Mouse (Mus musculus) limb, embryonic 10.5 days (tissue): Measurements from ENCODE around the gene Ramac. TPM values are rescaled to one million over a fixed set of nuclear protein-coding genes. Genes with fewer than 3 reads are reported as not detected.

Source experiments
- DNase-seq: peaks from one replicate; pipeline ENCODE4 v3.0.0-alpha.2; 2017; ENCODE audit warnings: low spot score
- H3K27ac ChIP-seq: fragments of 300-500 bp; sonication (generic); 2 replicates; pipeline ENCODE4 v1.5.1; 2016; ENCODE audit warnings: mild to moderate bottlenecking
- H3K27me3 ChIP-seq: fragments of 300-500 bp; sonication (generic); 2 replicates; pipeline ENCODE4 v1.6.1; 2016; ENCODE audit warnings: low read depth, mild to moderate bottlenecking; ENCODE audit not compliant: poor library complexity, severe bottlenecking
- H3K36me3 ChIP-seq: fragments of 300-500 bp; sonication (generic); 2 replicates; pipeline ENCODE4 v1.6.1; 2016; ENCODE audit warnings: mild to moderate bottlenecking, moderate library complexity
- H3K4me1 ChIP-seq: fragments of 300-500 bp; sonication (generic); 2 replicates; pipeline ENCODE4 v1.6.1; 2016
- H3K4me3 ChIP-seq: fragments of 300-500 bp; sonication (generic); 2 replicates; pipeline ENCODE4 v1.5.1; 2016; ENCODE audit warnings: mild to moderate bottlenecking, moderate library complexity
- H3K9me3 ChIP-seq: fragments of 300-500 bp; sonication (generic); replicated peaks from 2 replicates; pipeline ENCODE4 v1.6.1; 2016; ENCODE audit warnings: mild to moderate bottlenecking
- WGBS: fragments of 180-500 bp; shearing (Covaris S2); methylation state at CpG from one replicate; pipeline ENCODE4 v1.1.7; 2016; 5-methylcytosine and 5-hydroxymethylcytosine counted together
- polyA plus RNA-seq: library from polyadenylated mRNA; unstranded; fragments of >200 nt; fragmentation: Nextera tagmentation; extraction: Ambion mirVana; gene quantifications from 2 replicates; pipeline ENCODE4 v1.2.1, GENCODE M21; 2016

Ramac gene
- polyA plus RNA-seq, 1 experiment from 2014 or later, result 111 TPM

DNA sequence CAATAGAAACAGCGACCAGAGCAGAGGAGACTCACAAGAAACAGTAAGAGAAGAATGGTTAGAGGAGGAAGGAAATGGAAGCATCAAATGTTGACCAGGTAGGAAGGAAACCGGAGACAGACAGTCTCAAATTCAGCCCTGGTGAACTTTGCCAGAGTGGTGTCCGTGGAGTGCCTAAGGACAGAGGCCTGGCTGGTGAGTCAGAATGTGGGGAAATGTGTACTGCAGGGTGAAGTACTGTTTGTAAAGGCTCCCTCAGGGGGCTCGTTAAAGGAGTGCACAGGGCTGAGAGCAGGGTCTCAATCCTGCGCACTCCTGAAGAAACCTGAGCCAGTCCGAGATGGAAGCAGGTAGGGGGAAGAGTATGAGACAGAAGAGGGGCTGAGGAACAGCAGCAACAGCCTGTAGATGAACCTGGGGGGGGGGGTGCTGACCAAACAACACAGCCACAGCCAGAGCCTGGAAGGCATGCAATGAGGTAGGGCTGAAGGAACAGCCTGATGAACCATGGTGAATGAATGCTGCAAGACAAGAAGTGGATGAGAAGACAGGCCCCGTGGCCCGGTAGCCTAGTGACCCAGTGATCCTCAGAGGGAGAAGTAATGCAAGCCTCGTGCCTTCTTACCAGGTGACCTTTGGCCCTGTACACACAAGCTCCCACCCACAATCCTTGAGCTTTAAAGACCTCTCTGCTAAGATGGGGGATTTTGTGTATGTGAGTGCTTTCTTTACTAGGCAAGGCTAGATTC is 27.3 kb upstream of the Ramac start:
- H3K36me3 ChIP-seq, result no peaks in the 10 kb centered on the region
- no peak for DNase-seq
- H3K27me3 ChIP-seq, result no peaks in the 10 kb centered on the region
- no peak overlapping the region for H3K4me3 ChIP-seq
- H3K4me1 ChIP-seq, result peaks cover 8% of the 10 kb centered on the region
- H3K27ac ChIP-seq, result no peak overlapping the region
- 69% methylated on average over 9 of the region's 9 CpGs for WGBS
- H3K9me3 ChIP-seq, result no peaks in the 10 kb centered on the region

DNA sequence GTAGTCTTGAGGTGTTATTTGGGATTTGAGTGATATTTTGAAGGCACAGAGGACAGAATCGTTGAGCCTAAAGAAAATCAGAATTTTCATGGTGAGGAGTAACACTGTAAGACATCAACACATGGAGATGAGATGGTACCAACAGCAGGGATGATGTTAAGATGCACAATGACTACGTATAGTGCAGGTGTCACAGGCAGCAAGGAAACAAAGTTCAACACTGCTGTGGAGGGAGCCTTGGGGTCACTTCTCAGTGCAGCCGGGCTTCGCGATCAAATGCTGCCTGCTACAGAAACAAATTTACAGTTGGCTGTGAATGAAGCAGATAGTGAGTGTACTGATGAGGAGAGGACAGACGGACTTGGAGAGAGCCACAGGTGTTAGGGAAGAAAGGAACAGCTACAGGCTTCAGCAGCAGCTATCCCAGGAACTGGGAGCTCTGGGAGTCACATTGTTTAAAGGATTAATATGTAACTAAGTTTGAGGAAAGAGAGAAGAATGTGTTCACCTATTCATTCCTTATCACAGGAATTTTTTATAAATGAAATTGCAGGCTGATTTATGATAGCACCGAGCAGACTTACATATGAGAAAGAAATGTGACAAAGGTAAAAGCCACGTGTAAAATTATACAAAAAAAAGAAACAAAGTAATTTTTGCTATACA is 23.9 kb upstream of the Ramac start:
- WGBS, result 81% methylated on average over 8 of the region's 8 CpGs
- Histone ChIP-seq H3K36me3 (no peaks in the 10 kb centered on the region), H3K4me3 (no peak overlapping the region), H3K9me3 (no peaks in the 10 kb centered on the region), H3K27me3 (no peaks in the 10 kb centered on the region), H3K27ac (no peak overlapping the region), H3K4me1 (peaks cover 7% of the 10 kb centered on the region)
- DNase-seq, result no peak

DNA sequence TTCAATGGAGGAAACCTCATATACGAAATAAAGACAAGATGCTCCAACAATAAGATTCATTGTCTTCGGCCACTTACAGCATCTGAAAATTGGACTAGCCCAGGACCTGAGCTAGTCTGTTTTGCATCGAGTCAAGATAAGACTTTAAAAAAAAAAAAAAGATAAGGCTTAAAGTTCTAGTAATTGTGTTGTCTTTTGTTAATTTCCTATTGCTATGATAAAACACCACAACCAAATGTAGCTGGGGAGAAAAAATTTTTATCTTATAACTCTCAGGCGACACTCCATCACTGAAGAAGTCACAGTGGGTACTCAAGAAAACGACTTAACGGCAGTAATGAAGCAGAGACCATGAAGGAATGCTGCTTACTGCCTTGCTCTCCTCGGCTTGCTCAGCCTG is 22.7 kb upstream of the Ramac start:
- Histone ChIP-seq H3K36me3 (no peaks in the 10 kb centered on the region), H3K27ac (no peak overlapping the region), H3K27me3 (no peaks in the 10 kb centered on the region), H3K4me1 (peaks cover 7% of the 10 kb centered on the region), H3K9me3 (no peaks in the 10 kb centered on the region), H3K4me3 (no peak overlapping the region)
- DNase-seq, result no peak
- 93% methylated on average over 7 of the region's 7 CpGs for WGBS

DNA sequence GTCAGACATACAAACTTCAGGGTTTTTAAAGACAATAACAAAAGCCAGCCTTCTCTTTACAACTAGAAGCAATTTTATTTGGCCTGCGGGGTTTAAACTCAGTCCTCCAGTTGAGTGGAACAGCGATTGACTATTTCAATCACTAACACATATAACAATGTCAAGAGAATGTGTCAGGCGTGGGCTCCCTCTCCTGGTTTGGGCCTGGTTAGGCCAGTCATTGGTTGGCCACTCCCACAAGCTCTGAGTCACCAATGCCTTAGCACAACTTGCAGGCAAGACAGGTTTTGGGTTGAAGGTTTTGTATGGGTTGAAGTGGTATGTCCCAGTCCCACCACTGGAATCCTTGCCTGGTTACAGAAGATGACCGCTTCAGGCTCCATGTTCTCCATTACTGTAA is 18.6 kb upstream of the Ramac start:
- no peaks in the 10 kb centered on the region for H3K27me3 ChIP-seq
- DNase-seq, result no peak
- 75% methylated on average over 4 of the region's 4 CpGs for WGBS

DNA sequence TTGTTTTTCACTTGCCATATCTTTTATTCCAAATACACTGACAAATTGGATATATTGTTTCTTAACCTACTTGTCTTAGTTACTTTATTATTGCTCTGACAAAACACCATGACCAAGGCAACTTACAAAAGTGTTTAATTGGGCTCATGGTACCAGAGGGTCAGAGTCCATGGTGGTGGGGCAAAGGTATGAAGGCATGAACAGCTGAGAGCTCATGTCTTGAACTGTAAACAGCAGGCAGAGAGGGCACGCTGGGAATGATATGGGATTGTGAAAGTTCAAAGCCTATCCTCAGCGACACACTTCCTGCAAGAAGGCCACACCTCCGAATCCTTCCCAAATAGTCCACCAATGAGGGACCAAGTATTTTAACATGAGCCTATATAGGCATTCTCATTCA is 14.8 kb upstream of the Ramac start:
- Histone ChIP-seq H3K27ac (no peak overlapping the region), H3K27me3 (no peaks in the 10 kb centered on the region), H3K36me3 (no peaks in the 10 kb centered on the region), H3K9me3 (no peaks in the 10 kb centered on the region), H3K4me3 (no peak overlapping the region), H3K4me1 (no peaks in the 10 kb centered on the region)
- no peak for DNase-seq
- 88% methylated on average over 3 of the region's 3 CpGs for WGBS

More for the DNA sequence above, 18.6 kb upstream of the Ramac start:
- Histone ChIP-seq H3K4me3 (no peak overlapping the region), H3K4me1 (no peaks in the 10 kb centered on the region), H3K36me3 (no peaks in the 10 kb centered on the region), H3K9me3 (no peaks in the 10 kb centered on the region), H3K27ac (no peak overlapping the region)

DNA sequence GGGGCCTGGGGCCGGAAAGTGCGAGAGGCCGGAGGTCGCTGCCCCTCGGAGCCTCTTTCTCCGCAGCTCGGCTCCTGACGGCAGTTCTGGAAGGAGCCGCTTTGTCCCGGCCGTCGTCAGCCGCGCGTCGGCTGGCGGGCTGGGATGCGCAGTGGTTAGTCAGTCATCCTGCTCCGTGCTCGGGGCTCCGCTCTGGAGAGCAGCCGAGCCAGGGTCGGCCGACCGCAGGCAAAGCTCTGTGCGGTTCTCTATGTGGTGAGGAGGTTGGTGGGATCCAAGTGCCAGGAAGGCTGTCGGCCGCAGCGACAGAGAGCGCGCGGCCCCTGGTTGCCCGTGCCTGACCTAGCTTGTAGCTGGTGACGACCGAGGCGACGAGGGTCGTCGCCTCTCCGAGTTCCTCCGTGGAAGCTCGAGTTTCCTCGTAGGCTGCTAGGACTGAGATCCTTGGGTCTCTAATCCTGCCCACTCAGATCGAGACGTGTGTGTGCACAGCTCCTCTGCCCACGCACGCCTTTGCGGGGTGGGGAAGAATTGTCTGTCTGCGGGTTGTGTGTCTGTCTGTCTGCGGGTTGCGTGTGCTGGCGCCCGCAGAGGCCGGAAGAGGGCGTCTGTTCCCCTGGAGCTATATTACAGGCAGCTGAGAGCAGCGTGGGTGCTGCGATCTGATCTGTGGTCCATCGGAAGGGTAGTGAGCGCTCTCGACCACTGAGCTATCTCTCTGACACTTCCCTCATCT is 553 bp downstream of the Ramac start:
- Histone ChIP-seq H3K27ac (peak overlapping the region; percentile 87), H3K4me1 (peaks cover 18% of the 10 kb centered on the region), H3K4me3 (peak overlapping the region; percentile 75), H3K36me3 (no peaks in the 10 kb centered on the region), H3K9me3 (no peaks in the 10 kb centered on the region), H3K27me3 (no peaks in the 10 kb centered on the region)
- no peak for DNase-seq
- WGBS, result 2% methylated on average over 60 of the region's 60 CpGs

DNA sequence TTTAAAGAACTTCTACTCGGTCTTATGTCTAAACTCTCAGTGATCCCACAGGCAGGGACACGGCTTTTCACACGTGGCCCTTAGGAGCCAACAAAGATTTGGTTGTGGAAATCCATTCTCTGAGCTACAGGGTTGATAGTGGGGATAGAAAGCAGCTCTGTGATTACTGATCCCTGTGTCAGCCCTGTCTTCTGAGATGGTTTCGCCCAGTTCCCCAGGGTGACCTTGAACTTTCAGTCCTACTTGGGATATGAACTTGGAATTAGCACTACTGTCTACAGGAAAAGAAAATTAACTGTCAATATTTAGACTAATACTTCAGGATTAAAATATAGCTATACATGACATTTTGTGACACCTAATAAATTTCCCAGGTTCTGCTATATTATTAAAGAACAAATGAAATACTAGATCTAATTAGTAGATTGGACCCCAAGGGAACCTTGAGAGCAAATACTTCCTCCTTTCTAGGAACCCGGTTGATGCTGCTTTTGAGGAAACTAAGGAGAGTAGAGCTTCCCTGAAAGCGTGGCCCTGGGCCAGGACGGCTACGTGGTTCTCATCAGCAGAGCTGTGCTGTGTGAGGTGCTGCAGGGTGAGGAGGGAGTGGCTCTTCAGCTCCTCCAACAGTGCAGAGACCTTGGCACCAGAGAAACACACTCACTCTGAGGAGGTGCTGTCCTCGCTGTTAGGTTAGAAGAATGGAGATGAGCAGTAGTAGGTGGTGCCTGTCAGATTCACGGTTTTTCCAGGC is 10.2 kb downstream of the Ramac start:
- 84% methylated on average over 10 of the region's 10 CpGs for WGBS
- Histone ChIP-seq H3K4me1 (no peaks in the 10 kb centered on the region), H3K4me3 (no peak overlapping the region), H3K27ac (no peak overlapping the region), H3K27me3 (no peaks in the 10 kb centered on the region), H3K36me3 (peaks cover 15% of the 10 kb centered on the region), H3K9me3 (no peaks in the 10 kb centered on the region)
- DNase-seq, result no peak

DNA sequence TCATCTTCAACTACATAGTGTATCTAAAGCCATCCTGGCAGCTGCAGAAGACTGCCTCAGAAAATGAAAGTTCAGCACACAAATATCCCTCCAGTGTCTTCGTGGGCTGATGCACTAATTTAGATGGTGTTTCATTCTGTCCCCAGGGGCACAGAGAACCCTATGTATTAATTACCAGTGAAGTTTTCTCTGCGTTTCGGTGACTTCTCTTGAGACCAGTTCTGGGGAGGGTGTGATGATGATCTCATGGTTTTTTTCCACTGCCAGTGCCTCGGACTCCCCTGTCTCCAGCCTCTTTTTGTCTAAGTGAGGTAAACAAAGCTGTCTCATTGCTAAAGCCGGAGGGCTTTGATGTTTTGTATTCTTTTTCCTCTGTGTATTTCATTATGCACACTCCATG is 12.6 kb downstream of the Ramac start:
- Histone ChIP-seq H3K4me1 (no peaks in the 10 kb centered on the region), H3K4me3 (no peak overlapping the region), H3K9me3 (no peaks in the 10 kb centered on the region), H3K27ac (no peak overlapping the region), H3K36me3 (peaks cover 27% of the 10 kb centered on the region), H3K27me3 (no peaks in the 10 kb centered on the region)
- no peak for DNase-seq
- WGBS, result 87% methylated on average over 5 of the region's 5 CpGs

DNA sequence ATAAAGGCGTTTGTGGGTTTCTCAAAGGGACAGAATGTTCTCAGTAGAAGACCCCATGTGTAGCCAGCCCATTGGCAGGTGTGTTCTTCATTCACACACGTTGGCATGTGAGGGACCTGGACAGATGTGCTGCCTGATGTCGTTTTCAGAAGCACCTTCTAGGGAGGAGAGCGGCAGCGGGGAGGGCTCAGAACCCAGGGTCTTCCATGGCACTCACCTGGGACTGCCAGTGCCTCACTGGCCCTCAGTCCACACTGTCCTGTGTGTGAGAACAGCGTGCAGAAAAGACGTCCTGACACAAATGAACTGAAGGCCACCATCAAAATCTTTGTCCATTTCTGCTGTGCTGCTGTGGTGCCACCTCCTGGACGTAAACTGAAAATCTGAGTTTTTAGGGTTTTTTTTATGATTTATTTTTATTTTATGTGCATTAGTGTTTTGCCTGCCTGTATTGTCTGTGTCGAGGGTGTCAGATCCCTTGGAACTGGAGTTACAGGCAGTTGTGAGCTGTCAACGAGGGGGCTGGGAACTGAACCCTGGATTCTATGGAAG is 15.0 kb downstream of the Ramac start:
- WGBS, result 84% methylated on average over 10 of the region's 10 CpGs
- Histone ChIP-seq H3K27me3 (no peaks in the 10 kb centered on the region), H3K4me3 (no peak overlapping the region), H3K9me3 (no peaks in the 10 kb centered on the region), H3K27ac (no peak overlapping the region), H3K36me3 (peaks cover 43% of the 10 kb centered on the region), H3K4me1 (no peaks in the 10 kb centered on the region)
- no peak for DNase-seq

DNA sequence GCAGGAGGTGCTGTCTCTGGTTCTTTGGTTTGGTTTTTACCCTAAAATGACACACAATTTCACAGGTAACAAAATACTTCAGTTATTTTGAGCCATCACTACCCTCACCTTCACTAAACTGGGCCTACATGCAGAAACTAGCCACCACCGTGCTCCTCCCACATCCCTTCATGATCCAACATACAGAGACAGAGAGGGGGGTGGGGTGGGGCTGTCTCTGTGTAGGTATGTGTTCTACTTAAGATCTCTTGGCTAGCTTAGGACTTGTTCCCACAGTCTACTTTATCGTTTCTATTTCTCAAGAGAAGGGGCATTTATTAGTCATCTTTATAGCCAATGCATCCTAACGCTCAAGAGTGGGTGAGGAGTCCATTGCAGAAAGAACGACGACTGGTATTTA is 25.8 kb downstream of the Ramac start:
- Histone ChIP-seq H3K9me3 (no peaks in the 10 kb centered on the region), H3K4me3 (peak overlapping the region; percentile 57), H3K4me1 (peaks cover 14% of the 10 kb centered on the region), H3K36me3 (peaks cover 42% of the 10 kb centered on the region), H3K27me3 (no peaks in the 10 kb centered on the region), H3K27ac (peak overlapping the region; percentile 88)
- DNase-seq, result no peak
- WGBS, result 11% methylated on average over 5 of the region's 5 CpGs

DNA sequence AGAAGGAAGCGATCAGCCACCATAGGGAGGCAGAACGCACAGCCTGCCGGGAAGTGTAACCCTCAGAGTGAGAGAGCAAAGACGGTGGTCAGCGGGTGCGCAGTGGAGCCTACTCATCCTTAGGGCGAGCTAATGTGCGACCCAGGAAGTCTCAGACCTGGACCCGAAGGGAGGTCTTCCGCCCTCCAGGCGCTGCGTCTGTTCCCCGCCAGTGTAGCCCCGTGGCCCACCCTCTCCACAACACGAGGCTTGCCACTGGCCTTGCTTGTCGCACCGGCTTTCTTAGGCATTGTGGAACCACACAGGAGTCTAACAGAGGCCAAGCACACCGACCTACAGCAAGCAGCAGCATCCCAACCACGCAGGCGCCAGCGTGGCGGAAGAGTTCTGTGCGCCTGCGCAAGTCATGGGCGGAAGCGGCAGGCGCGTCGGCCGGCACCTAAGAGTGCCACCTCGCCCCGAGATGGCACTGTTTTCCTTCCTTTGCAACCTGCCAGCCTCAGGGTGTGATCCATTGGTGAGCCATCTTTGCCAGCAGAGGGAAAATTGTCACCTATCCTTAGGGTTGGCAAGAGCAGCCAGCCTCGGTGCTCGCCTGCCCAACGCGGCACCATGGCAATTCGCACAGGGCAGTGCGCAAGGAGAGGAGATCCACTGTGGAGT is 26.5 kb downstream of the Ramac start, which contains the start of gene 3110040N11Rik:
TSS of gene 3110040N11Rik (minus strand) at position 384 of the 663 bp plus-strand sequence.
- under 1% methylated on average over 38 of the region's 38 CpGs for WGBS
- Histone ChIP-seq H3K4me3 (peak within 1 kb of the TSS; percentile 57), H3K4me1 (peaks cover 14% of the 10 kb centered on the region), H3K9me3 (no peaks in the 10 kb centered on the region), H3K36me3 (peaks cover 44% of the 10 kb centered on the region), H3K27me3 (no peaks in the 10 kb centered on the region), H3K27ac (peak within 1 kb of the TSS; percentile 88)
- DNase-seq, result peak; percentile 87

DNA sequence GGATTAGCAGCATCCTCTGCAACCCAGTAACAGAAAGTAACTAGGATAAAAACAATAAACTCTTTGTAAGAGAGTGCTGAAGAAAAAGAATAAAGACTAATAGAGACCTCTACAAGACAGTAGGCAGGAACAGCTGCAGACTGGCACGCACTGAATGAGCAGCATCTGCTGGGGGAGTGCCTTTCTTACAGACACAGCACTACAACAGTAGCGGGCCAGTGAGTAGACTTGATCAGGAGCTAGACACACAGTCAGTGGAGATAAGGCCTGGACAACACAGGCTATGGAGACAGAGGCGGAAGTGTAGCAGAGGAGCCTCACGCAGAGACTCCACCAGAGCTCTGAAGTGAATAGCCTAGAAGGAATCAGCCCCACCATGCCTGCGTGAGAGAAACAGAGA is 43.3 kb downstream of the Ramac start:
- DNase-seq, result no peak
- 90% methylated on average over 5 of the region's 5 CpGs for WGBS
- H3K27me3 ChIP-seq, result no peaks in the 10 kb centered on the region
- H3K36me3 ChIP-seq, result peaks cover 43% of the 10 kb centered on the region
- no peaks in the 10 kb centered on the region for H3K4me1 ChIP-seq
- H3K27ac ChIP-seq, result no peak overlapping the region
- H3K9me3 ChIP-seq, result no peaks in the 10 kb centered on the region
- H3K4me3 ChIP-seq, result no peak overlapping the region
